ENCODE assay signal across 25 mouse cellular contexts in the genomic region with DNA sequence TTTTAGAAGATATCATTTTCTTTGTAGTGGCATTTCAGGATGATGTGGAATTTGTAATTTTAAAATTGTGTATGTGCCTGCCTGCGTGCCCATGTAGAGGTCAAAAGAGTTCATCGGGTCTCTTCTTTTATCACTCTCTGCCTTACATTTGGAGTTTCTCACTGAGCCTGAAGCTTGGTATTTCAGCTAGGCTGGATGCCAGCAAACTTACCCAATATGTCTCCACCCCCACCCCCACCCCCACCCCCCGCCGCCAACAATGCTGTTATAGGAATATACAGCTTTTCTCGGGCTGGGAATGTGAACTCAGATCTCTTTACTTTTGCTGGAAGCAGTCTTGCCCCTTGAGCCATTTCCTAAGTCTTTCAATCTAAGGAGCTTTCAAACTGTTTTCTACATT.
DNase-seq lines count a peak whose midpoint lies in the region; ATAC-seq and TF ChIP-seq lines count a peak whose summit lies in the region.
"Had no signal": no experiment of that assay in that cellular context is flagged by ENCODE, and none has a peak within 500 bp of the region (broad histone marks: within the 10 kb centered on the region; RNA-seq: fewer than 3 reads in every experiment).

No protein-coding gene starts in this region.

- TF ChIP-seq EP300 in lung, postnatal 0 days (IDR thresholded peaks at IDR 0.05): no peak

- no peaks in the 10 kb centered on the region for H3K9me3 ChIP-seq in lung, embryonic 14.5 days (ENCODE audit: low read depth, low read length)
- H3K9me3 ChIP-seq in lung, postnatal 0 days (ENCODE audit: low read length): no peaks in the 10 kb centered on the region
- H3K9me3 ChIP-seq: embryonic facial prominence, embryonic 10.5 days; embryonic facial prominence, embryonic 12.5 days; forebrain, embryonic 13.5 days; forebrain, embryonic 15.5 days; G1E had no signal

- no peak overlapping the region for H3K9ac ChIP-seq in lung, embryonic 14.5 days
- H3K9ac ChIP-seq in lung, postnatal 0 days (replicated peaks; ENCODE audit: low read depth): no peak overlapping the region
- H3K9ac ChIP-seq: embryonic facial prominence, embryonic 12.5 days; forebrain, embryonic 13.5 days; forebrain, embryonic 15.5 days; forebrain, postnatal 0 days had no signal

- no peaks in the 10 kb centered on the region for H3K4me1 ChIP-seq in lung, embryonic 14.5 days (ENCODE audit: insufficient read depth)
- H3K4me1 ChIP-seq in lung, postnatal 0 days (ENCODE audit: insufficient read depth, low read depth, low read length): no peaks in the 10 kb centered on the region
- H3K4me1 ChIP-seq in lung, adult 2 months (ENCODE audit: control insufficient read depth, insufficient read depth, low read length): no peaks in the 10 kb centered on the region
- H3K4me1 ChIP-seq: embryonic facial prominence, embryonic 10.5 days; embryonic facial prominence, embryonic 12.5 days; forebrain, embryonic 13.5 days; forebrain, embryonic 15.5 days had no signal

- no peak for TF ChIP-seq POLR2A in lung, adult 2 months (IDR thresholded peaks at IDR 0.05; ENCODE audit: borderline replicate concordance, extremely low read depth, low read depth, low read length)

- peak; percentile 44; the same call in 1 of the 2 replicates for ATAC-seq in lung, embryonic 14.5 days (ENCODE audit: insufficient read depth)
- no peak for ATAC-seq in lung, postnatal 0 days
- ATAC-seq: activated CD4-positive, CD25-positive, alpha-beta regulatory T cell, adult 4 months; CD4-positive, CD25-positive, alpha-beta regulatory T cell, adult 4 months; forebrain, embryonic 13.5 days; forebrain, embryonic 15.5 days; forebrain, postnatal 0 days; Patski had no signal

- TF ChIP-seq CTCF in lung, embryonic 14.5 days (IDR thresholded peaks at IDR 0.05; ENCODE audit: low read depth): no peak
- TF ChIP-seq CTCF in lung, postnatal 0 days (IDR thresholded peaks at IDR 0.05): no peak
- TF ChIP-seq CTCF in lung, adult 2 months (IDR thresholded peaks at IDR 0.05; ENCODE audit: insufficient read depth, low read length): no peak

- H3K27me3 ChIP-seq in lung, embryonic 14.5 days (ENCODE audit: insufficient read depth, low read length): no peaks in the 10 kb centered on the region
- H3K27me3 ChIP-seq in lung, postnatal 0 days (replicated peaks; ENCODE audit: insufficient read depth, low read length): no peaks in the 10 kb centered on the region
- H3K27me3 ChIP-seq: CH12.LX; embryonic facial prominence, embryonic 12.5 days; forebrain, embryonic 13.5 days; forebrain, embryonic 15.5 days; Patski had no signal

- no peaks in the 10 kb centered on the region for H3K36me3 ChIP-seq in lung, embryonic 14.5 days (ENCODE audit: insufficient read depth)
- no peaks in the 10 kb centered on the region for H3K36me3 ChIP-seq in lung, postnatal 0 days (ENCODE audit: insufficient read depth, low read length)
- H3K36me3 ChIP-seq: embryonic facial prominence, embryonic 10.5 days; embryonic facial prominence, embryonic 12.5 days; G1E had no signal

- WGBS in lung, embryonic 14.5 days: 56% methylated on average over 5 of the region's 5 CpGs
- WGBS in lung, postnatal 0 days: 32% methylated on average over 5 of the region's 5 CpGs
- 45% methylated on average over 5 of the region's 5 CpGs for WGBS in lung, adult 2 months

- no peak overlapping the region for H3K4me3 ChIP-seq in lung, embryonic 14.5 days (ENCODE audit: low read depth, low read length)
- H3K4me3 ChIP-seq in lung, postnatal 0 days (ENCODE audit: low read depth, low read length): no peak overlapping the region
- H3K4me3 ChIP-seq in lung, adult 2 months (replicated peaks; ENCODE audit: extremely low read depth, low read depth, low read length): no peak overlapping the region
- H3K4me3 ChIP-seq: embryonic facial prominence, embryonic 10.5 days; embryonic facial prominence, embryonic 12.5 days; forebrain, embryonic 13.5 days; forebrain, embryonic 15.5 days had no signal

- H3K27ac ChIP-seq in lung, embryonic 14.5 days (ENCODE audit: low read depth): no peak overlapping the region
- H3K27ac ChIP-seq in lung, postnatal 0 days (ENCODE audit: low read length): no peak overlapping the region
- H3K27ac ChIP-seq: embryonic facial prominence, embryonic 10.5 days; embryonic facial prominence, embryonic 12.5 days; forebrain, embryonic 13.5 days; forebrain, embryonic 15.5 days had no signal

- peak; percentile 57 for DNase-seq in lung, embryonic 14.5 days
- DNase-seq in lung, adult 18-20 months: no peak
- DNase-seq in lung, postnatal 0 days (ENCODE audit: low spot score): peak; percentile 24
- DNase-seq in lung, adult 2 months: no peak
- DNase-seq in adipocyte (ENCODE audit: low spot score): peak; percentile 12
- no peak for DNase-seq in spleen, postnatal 36 days (ENCODE audit: low spot score in 2 of 2)
- DNase-seq: adrenal gland, adult 2 months; adrenal gland, postnatal 10 days; adrenal gland, postnatal 25 days; B cell, adult 2 months; cerebellum, adult 11-12 months; cerebellum, adult 2 months; cerebellum, adult 9-10 months; cerebellum, postnatal 10 days; cerebellum, postnatal 25 days; forebrain, postnatal 0 days had no signal

- no peak overlapping the region for H3K4me2 ChIP-seq in lung, embryonic 14.5 days
- H3K4me2 ChIP-seq in lung, postnatal 0 days (replicated peaks; ENCODE audit: low read depth, low read length): no peak overlapping the region
- H3K4me2 ChIP-seq: embryonic facial prominence, embryonic 12.5 days; forebrain, embryonic 13.5 days; forebrain, embryonic 15.5 days had no signal

Comparison
In these comparisons a context has a peak if more than half of its experiments do, and no peak if none do; other contexts are left out.
1. DNase-seq: peak in lung, embryonic 14.5 days (single experiment), lung, postnatal 0 days (single experiment) and adipocyte (single experiment); none in lung, adult 18-20 months (0 of 2), lung, adult 2 months (single experiment) and spleen, postnatal 36 days (0 of 2).